Mouse (Mus musculus) stomach, adult 2 months (tissue): ENCODE results near the gene B3gnt9. TPM values are rescaled to one million over a fixed set of nuclear protein-coding genes. Genes with fewer than 3 reads are reported as not detected.

Experiments
- polyA plus RNA-seq: library from polyadenylated mRNA; depleted of rRNA; stranded (reverse); fragments of >200 nt; gene quantifications from 2 replicates; pipeline ENCODE4 v1.2.3, GENCODE M21; 2012; rRNA removed

Gene B3gnt9
- 6.5 and 27.1 TPM in 2 replicates for polyA plus RNA-seq

DNA sequence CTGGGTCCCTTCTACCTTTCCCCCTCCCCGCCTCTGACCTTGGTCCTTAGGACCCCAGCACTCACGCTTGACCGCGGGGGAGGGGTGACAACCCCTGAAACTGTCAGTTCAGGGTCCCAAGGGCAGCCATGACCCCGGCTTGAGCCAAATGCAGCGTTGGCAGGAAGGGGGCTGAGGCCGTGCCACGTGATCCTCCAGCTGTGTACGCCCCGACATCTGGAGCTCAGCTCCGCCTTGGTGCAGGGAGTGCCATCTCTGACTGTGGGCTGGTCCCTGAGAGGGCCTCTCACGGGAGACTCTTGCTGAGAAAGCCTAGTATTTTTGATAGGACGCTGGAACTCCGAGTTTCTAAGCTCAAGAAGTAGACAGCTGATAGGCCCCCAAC lies at the start of gene B3gnt9:
TSS of gene B3gnt9 (minus strand) at position 188 of the 385 bp plus-strand sequence.

GRCm38 (mm10) chr8:105297511-105298192 lies 42.7 kb upstream of the B3gnt9 start, which contains the start of gene E2f4:
Gene E2f4, plus strand, starts transcription at chr8:105297663.

DNA sequence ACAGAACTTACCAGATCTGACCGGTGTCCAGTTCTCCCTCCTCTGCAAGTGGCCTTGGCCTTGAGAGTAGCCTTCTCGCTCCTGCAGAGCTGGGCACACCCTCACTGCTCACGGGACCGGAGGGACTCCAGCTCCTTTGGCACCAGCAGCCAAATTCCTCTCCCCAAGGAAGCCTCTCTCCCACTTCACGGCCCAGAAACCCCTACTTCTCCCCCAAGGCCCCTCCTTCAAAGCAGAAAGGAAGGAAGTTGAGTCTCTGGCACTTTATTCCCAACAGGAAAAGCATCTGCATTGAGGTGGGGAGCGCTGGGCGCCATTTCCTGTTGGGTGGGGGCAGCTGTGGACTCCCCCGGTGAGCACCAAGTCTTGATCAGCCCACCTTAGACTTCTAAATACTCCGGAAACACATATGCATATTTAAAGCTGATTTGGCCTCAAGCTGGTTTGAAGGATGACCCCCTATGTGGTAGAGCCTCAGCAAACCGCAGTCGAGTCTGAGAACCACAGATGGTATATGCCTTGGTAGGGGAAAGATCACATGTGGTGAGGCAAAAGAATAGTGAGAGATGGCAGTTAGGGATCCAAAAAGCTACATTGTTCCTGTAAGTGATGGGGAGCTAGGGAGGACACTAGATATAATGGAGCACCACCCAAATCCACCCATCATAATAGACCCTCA lies 41.1 kb upstream of the B3gnt9 start, which contains the start of gene Exoc3l:
TSS of gene Exoc3l (minus strand) at position 207 of the 679 bp plus-strand sequence.

DNA sequence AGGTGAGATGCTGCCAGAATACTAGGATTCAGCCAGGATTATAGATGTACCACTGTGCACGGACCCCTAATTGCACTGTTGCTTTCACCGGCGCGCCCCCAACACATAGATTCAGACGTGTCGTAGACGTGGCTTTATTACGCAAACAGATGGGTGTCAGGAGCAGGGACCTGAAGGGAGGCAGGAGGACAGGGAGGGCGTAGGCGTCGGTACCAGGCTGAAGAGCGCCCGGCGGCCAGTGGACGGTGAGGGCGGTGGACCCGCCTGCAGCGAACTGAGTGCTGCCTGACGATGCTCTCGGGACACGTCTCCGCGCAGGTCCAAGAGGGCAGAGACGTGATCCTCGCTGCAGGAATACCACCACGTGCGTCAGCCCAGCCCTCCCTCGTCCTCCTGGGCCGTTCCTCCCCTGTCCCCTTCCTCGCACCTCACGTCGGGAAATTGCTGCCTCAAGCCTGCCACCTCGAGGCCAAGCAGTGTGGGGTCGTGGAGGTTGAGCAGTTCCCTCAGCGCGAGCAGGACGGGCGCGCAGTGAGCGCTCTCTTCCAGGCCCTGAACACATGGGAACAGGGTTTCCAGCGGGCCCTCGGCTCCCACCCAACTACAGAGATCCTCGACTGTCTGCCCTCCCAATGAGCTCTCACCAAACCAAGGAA lies 35.0 kb upstream of the B3gnt9 start, which contains the start of gene 4931428F04Rik:
TSS of gene 4931428F04Rik (minus strand) at position 60 of the 656 bp plus-strand sequence.

GRCm38 (mm10) chr8:105275840-105276239 lies 20.9 kb upstream of the B3gnt9 start, which contains the start of gene Nol3:
Gene Nol3, plus strand, starts transcription at chr8:105276140.

DNA sequence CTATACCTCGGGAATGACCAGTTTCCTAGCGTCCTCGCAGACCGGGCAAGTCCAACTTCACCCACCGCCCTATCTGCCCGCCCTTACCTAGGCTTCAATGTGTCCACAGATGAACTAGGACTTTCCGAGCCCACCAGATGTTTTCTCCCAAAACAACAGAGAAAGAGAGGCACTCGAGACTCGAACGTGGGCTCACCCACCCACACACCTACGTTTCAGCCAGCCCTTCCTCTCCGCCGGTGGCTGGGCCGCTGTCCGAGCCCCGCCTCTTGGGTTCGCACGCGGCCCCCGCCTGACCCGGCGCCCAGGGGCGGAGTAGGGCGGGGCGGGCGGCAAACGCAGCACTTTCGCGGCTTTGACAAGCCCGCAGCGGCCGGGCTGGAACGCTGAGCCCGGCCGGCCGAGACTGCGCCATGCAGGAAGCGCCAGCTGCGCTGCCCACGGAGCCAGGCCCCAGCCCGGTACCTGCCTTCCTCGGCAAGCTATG lies 14.6 kb upstream of the B3gnt9 start, which contains the start of gene Hsf4:
TSS of gene Hsf4 (plus strand) at position 341 of the 487 bp plus-strand sequence.

GRCm38 (mm10) chr8:105264024-105264982 lies 9.3 kb upstream of the B3gnt9 start, which contains the start of the genes Tradd and Fbxl8:
Gene Tradd, minus strand, starts transcription at chr8:105264609.
Gene Fbxl8, plus strand, starts transcription at chr8:105264648.

DNA sequence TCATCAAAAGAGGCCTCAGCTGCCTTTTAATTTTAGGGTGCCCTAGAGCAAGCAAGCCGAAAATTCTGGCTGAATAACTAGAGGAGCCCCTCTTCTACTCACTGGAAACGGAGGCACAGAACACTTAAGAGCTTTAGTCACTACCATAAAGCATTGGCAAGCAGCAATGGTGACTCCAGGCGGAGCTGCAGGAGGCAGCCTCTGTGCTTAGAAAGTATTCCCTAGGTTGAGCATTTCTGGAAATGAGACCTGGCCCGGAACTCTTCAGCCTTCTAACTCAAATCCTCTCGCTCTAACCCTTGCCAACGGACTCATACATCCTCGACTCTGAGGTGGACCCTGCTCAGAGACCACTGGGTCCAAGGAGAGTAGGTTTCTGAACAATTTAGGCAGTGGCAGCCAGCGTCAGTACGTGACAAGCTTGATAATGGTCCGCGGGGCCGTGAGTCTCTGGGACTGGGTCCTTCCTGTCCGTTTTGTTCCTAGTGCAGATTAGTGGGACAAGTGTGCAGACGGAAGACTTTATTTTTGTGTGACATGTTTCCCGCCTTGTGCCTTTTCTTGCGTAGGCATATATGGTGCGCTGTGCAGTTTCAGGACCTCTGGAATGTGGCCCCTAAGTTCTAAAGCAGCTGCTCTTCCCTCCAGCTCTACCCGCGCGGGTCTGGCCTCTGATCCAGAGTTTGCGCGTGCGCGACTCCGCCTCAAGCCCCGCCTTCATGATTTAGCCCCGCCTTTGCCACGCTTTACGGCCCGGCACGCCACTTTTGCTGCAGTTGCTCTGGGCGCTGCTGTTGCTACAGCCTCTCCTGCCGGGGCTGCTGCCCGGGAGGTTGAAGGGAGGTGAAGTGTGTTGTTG lies 30.3 kb downstream of the B3gnt9 start, which contains the start of gene D230025D16Rik:
TSS of gene D230025D16Rik (plus strand) at position 733 of the 859 bp plus-strand sequence.

Other genes with a start within 250 kb of the B3gnt9 start
- gene Ces3a, start 206.6 kb downstream of the B3gnt9 start, polyA plus RNA-seq, result 0.31 and 0.63 TPM in 2 replicates
- gene Ces3b, start 171.4 kb downstream of the B3gnt9 start, polyA plus RNA-seq, result not detected in 2 replicates
- gene Ces4a, start 123.4 kb downstream of the B3gnt9 start, polyA plus RNA-seq, result not detected in 2 replicates
- 2.1 and 2.3 TPM in 2 replicates for gene Cbfb, start 84.5 kb downstream of the B3gnt9 start, polyA plus RNA-seq
- gene D230025D16Rik, start 30.0 kb downstream of the B3gnt9 start, polyA plus RNA-seq, result 13.5 and 13.8 TPM in 2 replicates
- 19.5 and 27.4 TPM in 2 replicates for gene Tradd, start 9.5 kb upstream of the B3gnt9 start, polyA plus RNA-seq
- gene Fbxl8, start 9.5 kb upstream of the B3gnt9 start, polyA plus RNA-seq, result 7.8 and 13.6 TPM in 2 replicates
- 2.3 and 3.6 TPM in 2 replicates for gene Hsf4, start 14.6 kb upstream of the B3gnt9 start, polyA plus RNA-seq
- gene Nol3, start 21.0 kb upstream of the B3gnt9 start, polyA plus RNA-seq, result 2.9 and 4.1 TPM in 2 replicates
- gene 4931428F04Rik, start 34.7 kb upstream of the B3gnt9 start, polyA plus RNA-seq, result 2.8 and 3.0 TPM in 2 replicates
- gene Exoc3l, start 40.9 kb upstream of the B3gnt9 start, polyA plus RNA-seq, result 2.9 and 3.6 TPM in 2 replicates
- gene E2f4, start 42.5 kb upstream of the B3gnt9 start, polyA plus RNA-seq, result 75.3 and 82.4 TPM in 2 replicates
- gene Elmo3, start 50.4 kb upstream of the B3gnt9 start, polyA plus RNA-seq, result 24.7 and 28.1 TPM in 2 replicates
- gene Lrrc29, start 71.1 kb upstream of the B3gnt9 start, polyA plus RNA-seq, result 3.6 and 4.0 TPM in 2 replicates
- 73.4 and 87.5 TPM in 2 replicates for gene Tmem208, start 71.2 kb upstream of the B3gnt9 start, polyA plus RNA-seq
- gene Fhod1, start 92.8 kb upstream of the B3gnt9 start, polyA plus RNA-seq, result 8.3 and 11.0 TPM in 2 replicates
- 1.0 and 1.3 TPM in 2 replicates for gene Slc9a5, start 93.7 kb upstream of the B3gnt9 start, polyA plus RNA-seq
- 0.08 and 0.11 TPM in 2 replicates for gene Plekhg4, start 118.1 kb upstream of the B3gnt9 start, polyA plus RNA-seq
- gene Kctd19, start 158.3 kb upstream of the B3gnt9 start, polyA plus RNA-seq, result not detected in 2 replicates
- 0.18 and 0.28 TPM in 2 replicates for gene Lrrc36, start 158.4 kb upstream of the B3gnt9 start, polyA plus RNA-seq
- 112 and 143 TPM in 2 replicates for gene Tppp3, start 216.4 kb upstream of the B3gnt9 start, polyA plus RNA-seq
- gene Zdhhc1, start 241.7 kb upstream of the B3gnt9 start, polyA plus RNA-seq, result 35.4 and 36.1 TPM in 2 replicates